Mouse (Mus musculus) megakaryocyte progenitor cell, adult 5-6 weeks (primary cell): Measurements from ENCODE around the gene Syt8. TPM values are rescaled to one million over a fixed set of nuclear protein-coding genes. Genes with fewer than 3 reads are reported as not detected.

Experiments
- ATAC-seq: replicated peaks from 2 replicates; pipeline ENCODE4 v1.8.0; 2016; ENCODE audit warnings: mild to moderate bottlenecking, moderate TSS enrichment, inconsistent platforms; ENCODE audit not compliant: poor library complexity
- total RNA-seq, 2 experiments: library from RNA; stranded (forward) in 1 of 2; stranded (reverse) in 1 of 2; fragments of 157-497, 149-512 nt in 1 of 2; fragments of 200-1000 nt in 1 of 2; gene quantifications; 2 replicates each; pipeline versions ENCODE4 v1.2.3 to v1.2.4; 2015 to 2017

Syt8 gene
- total RNA-seq, 2 experiments from 2014 or later, result not detected

- ATAC-seq, result no peak
Observed at GRCm38 (mm10) chr7:142473476-142473875, 38.8 kb downstream of the Syt8 start.

GRCm38 (mm10) chr7:142474799-142475198, 40.1 kb downstream of the Syt8 start:
- no peak for ATAC-seq

- no peak for ATAC-seq
Observed at GRCm38 (mm10) chr7:142475641-142476040, 41.0 kb downstream of the Syt8 start.

- no peak for ATAC-seq
Observed at GRCm38 (mm10) chr7:142476271-142476670, 41.6 kb downstream of the Syt8 start.

GRCm38 (mm10) chr7:142476795-142477452, 42.3 kb downstream of the Syt8 start:
- ATAC-seq, result no peak

- ATAC-seq, result no peak
Observed at GRCm38 (mm10) chr7:142478001-142478400, 43.4 kb downstream of the Syt8 start.

- ATAC-seq, result no peak
Observed at GRCm38 (mm10) chr7:142478574-142478973, 43.9 kb downstream of the Syt8 start.

GRCm38 (mm10) chr7:142479307-142479706, 44.7 kb downstream of the Syt8 start:
- ATAC-seq, result no peak

GRCm38 (mm10) chr7:142479886-142480285, 45.2 kb downstream of the Syt8 start:
- no peak for ATAC-seq

GRCm38 (mm10) chr7:142480661-142481060, 46.0 kb downstream of the Syt8 start:
- no peak for ATAC-seq

GRCm38 (mm10) chr7:142481186-142481567, 46.5 kb downstream of the Syt8 start:
- ATAC-seq, result peak; percentile 62

- ATAC-seq, result peak; percentile 8; the same call in 1 of the 2 replicates
Observed at GRCm38 (mm10) chr7:142481568-142482255, 47.1 kb downstream of the Syt8 start.

- no peak for ATAC-seq
Observed at GRCm38 (mm10) chr7:142482256-142482609, 47.6 kb downstream of the Syt8 start.

- no peak for ATAC-seq
Observed at GRCm38 (mm10) chr7:142483136-142483535, 48.5 kb downstream of the Syt8 start.

- ATAC-seq, result no peak
Observed at GRCm38 (mm10) chr7:142484780-142485179, 50.1 kb downstream of the Syt8 start.

- ATAC-seq, result no peak
Observed at GRCm38 (mm10) chr7:142486751-142487162, 52.1 kb downstream of the Syt8 start.

- peak; percentile 52 for ATAC-seq
Observed at GRCm38 (mm10) chr7:142487341-142487859, 52.8 kb downstream of the Syt8 start.

- no peak for ATAC-seq
Observed at GRCm38 (mm10) chr7:142488053-142488452, 53.4 kb downstream of the Syt8 start.
